Mouse (Mus musculus) limb, embryonic 14.5 days (tissue): ENCODE measurements at regions not wholly inside any gene's neighbourhood (a gene's known extent, or its start where the extent isn't known, plus 50 kb on each side); places are given as distances from the start of the nearest gene placed in this dataset.
A peak's percentile ranks its signal among the peaks of the same experiment; 100 is the strongest.
"Not testable (repeated sequence)": the region's sequence is repeated elsewhere in the genome, so short reads cannot be mapped to it uniquely, and the experiment has no call there.

Source experiments
- ATAC-seq: fragments of 200-750 bp; cut with Nextera tagmentation; 2 replicates; pipeline ENCODE4 v1.8.0; 2017; ENCODE audit warnings: low read depth, moderate number of reproducible peaks, moderate TSS enrichment; ENCODE audit not compliant: low FRiP score
- DNase-seq: peaks from one replicate; pipeline ENCODE4 v3.0.0-alpha.2; 2015; ENCODE audit warnings: low spot score
- H3K27ac ChIP-seq: fragments of 300-500 bp; sonication (generic); replicated peaks from 2 replicates; pipeline ENCODE4 v1.5.1; 2014; ENCODE audit warnings: low read depth, mild to moderate bottlenecking, low read length, moderate library complexity, mixed read lengths
- H3K27me3 ChIP-seq: fragments of 300-500 bp; sonication (generic); 2 replicates; pipeline ENCODE4 v1.6.1; 2014; ENCODE audit warnings: low read length, mixed read lengths; ENCODE audit not compliant: control insufficient read depth, insufficient read depth
- H3K36me3 ChIP-seq: fragments of 300-500 bp; sonication (generic); 2 replicates; pipeline ENCODE4 v1.6.1; 2014; ENCODE audit warnings: mild to moderate bottlenecking, low read length, moderate library complexity, mixed read lengths; ENCODE audit not compliant: control insufficient read depth, insufficient read depth
- H3K4me1 ChIP-seq: fragments of 300-500 bp; sonication (generic); 2 replicates; pipeline ENCODE4 v1.6.1; 2014; ENCODE audit warnings: antibody characterized with exemption, low read length, mixed read lengths; ENCODE audit not compliant: control insufficient read depth, insufficient read depth
- H3K4me2 ChIP-seq: fragments of 300-500 bp; sonication (generic); replicated peaks from 2 replicates; pipeline ENCODE4 v1.6.1; 2014; ENCODE audit warnings: low read depth, mild to moderate bottlenecking, low read length, moderate library complexity; ENCODE audit not compliant: severe bottlenecking
- H3K4me3 ChIP-seq: fragments of 300-500 bp; sonication (generic); replicated peaks from 2 replicates; pipeline ENCODE4 v1.5.1; 2014; ENCODE audit warnings: low read length
- H3K9ac ChIP-seq: fragments of 300-500 bp; sonication (generic); 2 replicates; pipeline ENCODE4 v1.6.1; 2014; ENCODE audit warnings: mild to moderate bottlenecking, low read depth, low read length, moderate library complexity; ENCODE audit not compliant: severe bottlenecking
- H3K9me3 ChIP-seq: fragments of 300-500 bp; sonication (generic); 2 replicates; pipeline ENCODE4 v1.6.1; 2016; ENCODE audit warnings: low read length; ENCODE audit not compliant: control insufficient read depth
- POLR2A ChIP-seq: fragments of 200-500 bp; IDR thresholded peaks from 2 replicates; pipeline ENCODE4 v1.8.0; 2012; ENCODE audit warnings: inconsistent platforms, mild to moderate bottlenecking, moderate library complexity, borderline replicate concordance; ENCODE audit not compliant: insufficient read depth, insufficient read length; ENCODE audit errors: extremely low read depth
- WGBS: fragments of 180-500 bp; shearing (Covaris S2); extraction: QIAGEN DNeasy Blood & Tissue Kit; methylation state at CpG from one replicate; pipeline ENCODE4 v1.1.7; 2014; 5-methylcytosine and 5-hydroxymethylcytosine counted together

- H3K36me3 ChIP-seq, result no peaks in the 10 kb centered on the region
- ATAC-seq, result no peak
- H3K27me3 ChIP-seq, result no peaks in the 10 kb centered on the region
- H3K4me2 ChIP-seq, result no peak overlapping the region
- DNase-seq, result no peak
- H3K4me1 ChIP-seq, result no peaks in the 10 kb centered on the region; the same call in 1 of the 2 replicates
- H3K9me3 ChIP-seq, result no peaks in the 10 kb centered on the region
- no peak overlapping the region for H3K4me3 ChIP-seq
- no peak for TF ChIP-seq POLR2A
- no peak overlapping the region for H3K27ac ChIP-seq
- 100% methylated on average over 3 of the region's 3 CpGs for WGBS
- no peak overlapping the region for H3K9ac ChIP-seq
These were observed 77.2 kb upstream of the Zcchc13 start for GRCm38 (mm10) chrX:103553196-103553595.

DNA sequence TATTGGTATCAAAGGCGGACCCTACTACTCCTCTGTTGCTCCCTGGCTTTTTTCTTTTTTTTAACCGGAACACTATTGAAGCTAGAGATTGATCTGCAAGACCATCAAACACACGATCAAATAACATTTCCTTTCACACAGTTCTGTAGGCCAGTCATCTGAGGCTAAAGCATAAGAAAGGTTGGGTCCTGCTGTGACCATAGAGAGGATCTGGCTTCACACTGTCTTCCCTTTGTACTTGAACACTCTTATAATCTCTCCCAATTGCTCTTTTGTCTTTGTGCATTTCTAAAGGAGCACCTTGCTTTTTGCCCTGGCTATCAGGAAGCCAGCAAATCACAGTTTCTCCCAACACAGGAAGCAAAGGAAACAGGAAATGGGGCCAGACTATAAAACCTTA, 76.8 kb upstream of the Zcchc13 start:
- Histone ChIP-seq H3K36me3 (no peaks in the 10 kb centered on the region), H3K4me3 (no peak overlapping the region), H3K27me3 (no peaks in the 10 kb centered on the region), H3K4me1 (no peaks in the 10 kb centered on the region; the same call in 1 of the 2 replicates), H3K9ac (no peak overlapping the region), H3K9me3 (no peaks in the 10 kb centered on the region), H3K4me2 (no peak overlapping the region), H3K27ac (no peak overlapping the region)
- WGBS, result 90% methylated on average over 3 of the region's 3 CpGs
- DNase-seq, result no peak
- no peak for TF ChIP-seq POLR2A
- no peak for ATAC-seq

GRCm38 (mm10) chrX:103555041-103555986, 75.1 kb upstream of the Zcchc13 start:
- not testable (repeated sequence) for H3K9me3 ChIP-seq, H3K36me3 ChIP-seq, DNase-seq, H3K27ac ChIP-seq, H3K4me3 ChIP-seq, H3K4me2 ChIP-seq, H3K27me3 ChIP-seq, H3K4me1 ChIP-seq, H3K9ac ChIP-seq
- peak; percentile 81 for ATAC-seq
- WGBS, result 33% methylated on average over 4 of the region's 5 CpGs

DNA sequence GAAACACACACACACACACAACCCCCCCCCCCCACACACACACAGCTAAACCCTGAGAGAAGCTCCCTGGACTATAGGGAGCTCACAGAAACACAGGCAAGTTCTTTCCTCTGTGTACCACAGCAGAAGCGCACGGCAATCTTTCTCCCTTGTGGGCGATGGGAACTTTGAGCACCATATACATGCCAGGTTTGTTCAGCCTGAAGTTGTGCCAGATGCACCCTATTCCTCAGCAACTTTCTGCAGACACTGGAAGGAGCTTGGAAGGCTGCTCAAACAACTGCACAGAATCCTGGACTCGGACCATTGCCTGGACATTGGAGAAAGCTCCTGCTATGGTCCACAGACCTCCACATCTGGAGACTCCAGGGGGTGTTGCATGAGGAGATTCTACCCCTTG, 74.3 kb upstream of the Zcchc13 start:
- DNase-seq (no peak), ATAC-seq (no peak)
- no peaks in the 10 kb centered on the region; the same call in 1 of the 2 replicates for H3K4me1 ChIP-seq
- no peak overlapping the region for H3K4me2 ChIP-seq
- no peak overlapping the region for H3K4me3 ChIP-seq
- 47% methylated on average over 3 of the region's 4 CpGs for WGBS
- no peak for TF ChIP-seq POLR2A
- no peaks in the 10 kb centered on the region for H3K36me3 ChIP-seq
- H3K27me3 ChIP-seq, result no peaks in the 10 kb centered on the region
- H3K9ac ChIP-seq, result no peak overlapping the region
- no peak overlapping the region for H3K27ac ChIP-seq
- no peaks in the 10 kb centered on the region for H3K9me3 ChIP-seq

DNA sequence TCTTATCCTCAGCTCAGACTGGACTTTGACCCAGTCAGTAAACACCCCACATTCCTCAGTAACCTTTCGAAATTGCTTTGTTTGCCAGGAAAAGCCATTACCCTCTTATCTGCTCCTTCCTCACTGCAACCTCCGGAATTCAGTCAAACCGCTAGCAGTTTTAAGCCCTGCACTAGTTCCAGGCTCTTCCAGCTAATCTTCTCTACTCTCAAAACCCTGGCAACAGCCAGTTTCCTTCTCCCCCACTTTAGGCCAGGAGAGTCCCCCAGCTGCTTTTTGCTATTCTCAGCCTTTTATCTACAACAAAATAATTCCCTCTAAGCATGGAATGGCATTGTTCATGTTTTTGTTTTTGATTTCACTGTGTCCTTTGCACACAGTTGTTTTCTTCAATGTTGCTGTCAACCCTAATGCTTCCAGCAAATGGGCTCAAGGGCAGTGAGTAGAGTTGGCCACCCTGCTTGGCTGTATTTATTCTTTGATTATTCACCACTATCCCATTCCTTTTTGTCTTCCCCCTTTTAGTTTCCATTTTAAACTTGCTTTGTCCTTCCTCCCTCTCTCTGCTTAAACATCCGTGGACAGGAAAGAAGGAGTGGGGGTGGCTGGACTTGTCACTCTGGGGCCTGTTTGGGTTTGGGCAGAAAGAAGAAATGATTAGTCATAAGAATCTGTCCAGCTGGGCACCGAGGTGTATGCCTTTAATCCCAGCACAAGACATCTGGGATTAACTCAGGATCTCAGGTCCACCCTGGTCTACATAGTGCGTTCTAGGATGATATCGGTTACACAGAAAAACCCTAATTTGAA, 73.5 kb upstream of the Zcchc13 start:
- no peak for ATAC-seq
- no peaks in the 10 kb centered on the region; the same call in 1 of the 2 replicates for H3K36me3 ChIP-seq
- 58% methylated on average over 7 of the region's 7 CpGs for WGBS
- no peaks in the 10 kb centered on the region for H3K27me3 ChIP-seq
- H3K9me3 ChIP-seq, result no peaks in the 10 kb centered on the region
- no peak overlapping the region for H3K9ac ChIP-seq
- no peak for TF ChIP-seq POLR2A
- H3K27ac ChIP-seq, result no peak overlapping the region
- no peak for DNase-seq
- no peaks in the 10 kb centered on the region; the same call in 1 of the 2 replicates for H3K4me1 ChIP-seq
- no peak overlapping the region for H3K4me2 ChIP-seq
- no peak overlapping the region for H3K4me3 ChIP-seq
